Mouse (Mus musculus): Measurements from ENCODE around the gene 1700025G04Rik. TPM values are rescaled to one million over a fixed set of nuclear protein-coding genes. Genes with fewer than 3 reads are reported as not detected.

1700025G04Rik gene
- total and polyA plus RNA-seq, 3 experiments, result 1.5 to 19.5 (median 12.8) TPM

GRCm38 (mm10) chr1:152006529-152006928 lies 83.4 kb downstream of the 1700025G04Rik start:
- Histone ChIP-seq H3K9ac (ENCODE audit: insufficient read depth, low read depth) (no peak overlapping the region), H3K4me3 (replicated peaks in 1 of 3; ENCODE audit: low read depth in 2 of 3, low read length in 2 of 3, poor library complexity in 1 of 3) (no peak overlapping the region), H3K27me3 (replicated peaks) (no peaks in the 10 kb centered on the region), H3K36me3 (replicated peaks in 1 of 2; ENCODE audit: control insufficient read depth in 1 of 2, insufficient read depth in 1 of 2, low read length in 1 of 2) (peaks cover 0 to 24% of the 10 kb centered on the region in 2 experiments), H3K9me3 (replicated peaks; ENCODE audit: low read length) (no peaks in the 10 kb centered on the region), H3K27ac (ENCODE audit: insufficient read depth, low read depth) (no peak overlapping the region), H3K79me2 (replicated peaks; ENCODE audit: control insufficient read depth, extremely low read depth, insufficient read depth, poor library complexity, severe bottlenecking) (no peaks in the 10 kb centered on the region), H3K4me1 (ENCODE audit: control insufficient read depth in 1 of 2, insufficient read depth in 2 of 2) (0 out of 4 replicates have a peak, but pooled peaks cover 0 to 2% of the 10 kb centered on the region in 2 experiments), H3K4me2 (ENCODE audit: insufficient read depth, low read depth, poor library complexity, severe bottlenecking) (no peak overlapping the region)
- in situ Hi-C loops (cut with MboI; ENCODE audit: low pct_ligation_motif_present, low pct_unique_long_range_greater_than_20kb, low sequenced_read_pairs), result no loop called here
- TF ChIP-seq CHD2 (IDR thresholded peaks at IDR 0.05; ENCODE audit: low read length) (no peak), MAX (IDR thresholded peaks at IDR 0.05; ENCODE audit: low read length) (no peak), JUN (IDR thresholded peaks at IDR 0.05; ENCODE audit: insufficient read depth, low read depth, low read length) (no peak)
- no peak for DNase-seq (ENCODE audit: extremely low read depth)
- dilution Hi-C loops (cut with MboI; ENCODE audit: extremely low pct_ligation_motif_present, extremely low pct_unique_long_range_greater_than_20kb, low sequenced_read_pairs), result no loop called here

DNA sequence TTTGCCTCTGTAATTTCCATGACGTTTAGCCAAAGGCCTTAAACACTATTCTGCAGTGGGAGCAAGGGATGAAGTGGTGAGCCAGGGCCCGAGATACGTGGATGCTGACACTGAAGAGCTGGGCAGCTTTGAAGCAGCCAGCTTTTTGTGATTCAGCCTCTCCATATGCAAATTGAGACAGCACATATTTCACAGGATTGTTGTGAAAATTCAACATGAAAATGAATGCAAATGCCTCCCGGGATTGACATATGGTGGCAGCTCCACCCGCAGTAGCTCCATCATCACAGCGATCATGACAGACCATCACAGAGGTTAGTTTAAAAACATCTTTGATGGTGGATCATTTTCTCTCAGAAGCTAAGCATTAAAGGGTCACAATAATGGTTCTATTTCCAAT lies 85.4 kb downstream of the 1700025G04Rik start:
- TF ChIP-seq TCF12 (IDR thresholded peaks at IDR 0.05; ENCODE audit: low read depth, low read length) (no peak), RAD21 (IDR thresholded peaks at IDR 0.05; ENCODE audit: low read depth, low read length) (no peak), NRF1 (IDR thresholded peaks at IDR 0.05; ENCODE audit: low read depth, low read length) (no peak), KAT2A (IDR thresholded peaks at IDR 0.05; ENCODE audit: insufficient replicate concordance, low read length) (no peak), HCFC1 (IDR thresholded peaks at IDR 0.05; ENCODE audit: low read depth, low read length) (no peak), ELF1 (IDR thresholded peaks at IDR 0.05; ENCODE audit: low read depth, low read length) (no peak), UBTF (IDR thresholded peaks at IDR 0.05; ENCODE audit: low read depth, low read length) (no peak), ETS1 (conservative IDR thresholded peaks at IDR 0.05; ENCODE audit: low read depth, low read length) (no peak), IRF4 (IDR thresholded peaks at IDR 0.05; ENCODE audit: low read depth, low read length) (no peak), MEF2A (IDR thresholded peaks at IDR 0.05; ENCODE audit: borderline replicate concordance, low read depth, low read length) (no peak), CHD2 (IDR thresholded peaks at IDR 0.05; ENCODE audit: low read length) (no peak), POLR2A (IDR thresholded peaks at IDR 0.05; ENCODE audit: low read depth, low read length) (no peak), RCOR1 (conservative IDR thresholded peaks at IDR 0.05; ENCODE audit: low read depth, low read length) (no peak), ZC3H11A (IDR thresholded peaks at IDR 0.05; ENCODE audit: low read depth, low read length) (no peak), JUND (conservative IDR thresholded peaks at IDR 0.05; ENCODE audit: low read depth, low read length) (no peak)
- H3K9me3 ChIP-seq (replicated peaks; ENCODE audit: low read length), result no peaks in the 10 kb centered on the region
- in situ Hi-C loops (cut with MboI; ENCODE audit: low pct_ligation_motif_present, low pct_unique_long_range_greater_than_20kb, low sequenced_read_pairs), result no loop called here

More for the DNA sequence above, 85.4 kb downstream of the 1700025G04Rik start:
- H3K9ac ChIP-seq (ENCODE audit: insufficient read depth, low read depth), result no peak overlapping the region
- no peak overlapping the region for H3K4me3 ChIP-seq (replicated peaks in 1 of 3; ENCODE audit: low read depth in 2 of 3, low read length in 2 of 3, poor library complexity in 1 of 3)
- no peaks in the 10 kb centered on the region for H3K79me2 ChIP-seq (replicated peaks; ENCODE audit: control insufficient read depth, extremely low read depth, insufficient read depth, poor library complexity, severe bottlenecking)
- dilution Hi-C loops (cut with MboI; ENCODE audit: extremely low pct_ligation_motif_present, extremely low pct_unique_long_range_greater_than_20kb, low sequenced_read_pairs), result no loop called here
- no peak overlapping the region for H3K27ac ChIP-seq (ENCODE audit: insufficient read depth, low read depth)
- DNase-seq (ENCODE audit: extremely low read depth), result no peak
- no peaks in the 10 kb centered on the region for H3K27me3 ChIP-seq (replicated peaks)
- H3K4me2 ChIP-seq (ENCODE audit: insufficient read depth, low read depth, poor library complexity, severe bottlenecking), result no peak overlapping the region
- peaks cover 0 to 26% of the 10 kb centered on the region in 2 experiments for H3K36me3 ChIP-seq (replicated peaks in 1 of 2; ENCODE audit: control insufficient read depth in 1 of 2, insufficient read depth in 1 of 2, low read length in 1 of 2)
- H3K4me1 ChIP-seq (ENCODE audit: control insufficient read depth in 1 of 2, insufficient read depth in 2 of 2), result peaks cover 0 to 7% of the 10 kb centered on the region in 2 experiments; a peak in 2 of 4 replicates
